Mouse (Mus musculus): Measurements from ENCODE around the gene Bmp2k. TPM values are rescaled to one million over a fixed set of nuclear protein-coding genes. Genes with fewer than 3 reads are reported as not detected.

Gene Bmp2k
- polyA plus RNA-seq, 1 experiment from 2014 or later, result 12.7 TPM

DNA sequence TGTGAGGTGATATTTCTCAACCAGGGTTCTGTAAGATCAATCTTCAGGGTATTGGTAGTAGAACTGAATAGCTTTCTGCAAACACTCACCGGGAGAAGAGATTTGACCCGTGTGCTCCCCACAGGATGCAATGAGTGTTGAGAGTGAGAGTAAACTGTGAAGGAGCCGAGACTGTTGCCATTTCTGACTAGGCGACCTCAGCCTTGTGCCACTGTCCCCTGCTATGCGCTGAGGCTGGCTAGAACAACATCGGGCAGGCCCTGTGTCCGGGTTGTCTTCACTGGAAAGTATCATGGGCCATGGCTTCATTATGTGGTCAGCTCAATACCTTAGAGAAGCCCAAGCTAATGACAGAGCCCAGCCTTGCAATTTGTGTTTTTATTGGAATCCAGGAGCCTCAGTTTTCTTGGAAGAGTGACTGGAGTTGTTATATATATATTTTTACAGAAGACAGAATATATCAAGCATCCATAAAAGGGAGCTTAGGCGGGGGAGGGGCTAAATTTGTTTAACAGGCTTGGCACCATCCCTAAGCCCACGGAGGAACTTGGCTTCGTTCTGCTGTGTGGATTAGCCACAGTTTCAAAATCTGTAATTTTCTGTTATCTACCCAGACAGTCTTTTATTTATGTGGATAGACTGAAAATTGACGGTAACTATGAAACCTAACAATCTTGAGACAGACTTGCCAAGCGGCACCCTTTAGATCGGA, 18.0 kb upstream of the Bmp2k start:
- H3K36me3 ChIP-seq (ENCODE audit: control insufficient read depth, insufficient read depth, low read length), result no peaks in the 10 kb centered on the region
- DNase-seq (ENCODE audit: low spot score), result peak; percentile 77
- peak overlapping the region; percentile 32 for H3K4me2 ChIP-seq (ENCODE audit: low read depth, low read length)
- whole genome bisulfite sequencing, result 44% methylated on average over 13 of the region's 13 CpGs
- H3K27ac ChIP-seq (replicated peaks; ENCODE audit: low read depth, low read length), result no peak overlapping the region
- H3K27me3 ChIP-seq (replicated peaks; ENCODE audit: control insufficient read depth, insufficient read depth, low read length), result no peaks in the 10 kb centered on the region
- no peaks in the 10 kb centered on the region for H3K9me3 ChIP-seq (ENCODE audit: control insufficient read depth, low read length)
- peak; percentile 42; the same call in 1 of the 2 replicates for ATAC-seq (ENCODE audit: low read depth)
- no peak overlapping the region for H3K9ac ChIP-seq (ENCODE audit: low read depth, low read length)
- peaks cover 15% of the 10 kb centered on the region; the same call in 1 of the 2 replicates for H3K4me1 ChIP-seq (ENCODE audit: control insufficient read depth, insufficient read depth, low read length)
- no peak overlapping the region for H3K4me3 ChIP-seq (ENCODE audit: low read depth, low read length)

DNA sequence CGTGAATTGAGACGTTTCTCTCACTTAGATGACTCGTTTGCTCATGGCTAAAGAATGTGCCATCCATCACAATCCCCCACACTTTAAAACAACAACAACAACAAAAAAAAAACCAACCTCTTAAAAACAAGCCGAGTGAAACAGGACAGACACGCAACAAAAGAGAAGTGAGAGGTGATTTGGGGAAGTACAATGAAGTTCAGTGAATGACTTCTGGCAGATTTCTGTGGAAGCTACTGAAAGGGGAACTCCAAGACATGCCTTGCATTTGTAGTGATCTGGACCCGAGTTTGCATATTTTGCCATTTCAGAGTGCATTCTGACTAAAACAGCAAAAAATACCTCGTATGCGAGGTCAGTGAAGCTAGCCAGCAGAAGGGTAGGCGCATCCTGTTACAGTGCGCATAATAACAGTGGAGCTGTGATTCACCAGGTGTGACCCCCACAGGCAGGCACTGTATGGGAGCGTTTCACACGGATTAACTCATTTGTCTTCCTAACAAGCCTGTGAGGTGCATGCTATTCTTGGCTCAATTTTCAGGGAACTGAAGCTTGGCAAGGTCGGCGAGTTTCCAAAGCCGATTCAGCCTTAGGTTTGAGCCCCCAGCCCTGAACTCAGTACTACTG, 17.4 kb upstream of the Bmp2k start:
- no peaks in the 10 kb centered on the region for H3K27me3 ChIP-seq (replicated peaks; ENCODE audit: control insufficient read depth, insufficient read depth, low read length)
- no peaks in the 10 kb centered on the region for H3K9me3 ChIP-seq (ENCODE audit: control insufficient read depth, low read length)
- H3K9ac ChIP-seq (ENCODE audit: low read depth, low read length), result no peak overlapping the region
- H3K4me3 ChIP-seq (ENCODE audit: low read depth, low read length), result no peak overlapping the region
- H3K36me3 ChIP-seq (ENCODE audit: control insufficient read depth, insufficient read depth, low read length), result no peaks in the 10 kb centered on the region
- peak overlapping the region; percentile 39; the same call in 1 of the 2 replicates for H3K27ac ChIP-seq (replicated peaks; ENCODE audit: low read depth, low read length)
- peaks cover 15% of the 10 kb centered on the region; the same call in 1 of the 2 replicates for H3K4me1 ChIP-seq (ENCODE audit: control insufficient read depth, insufficient read depth, low read length)
- DNase-seq (ENCODE audit: low spot score) (peak; percentile 41), ATAC-seq (ENCODE audit: low read depth) (peak; percentile 56; the same call in 1 of the 2 replicates)
- H3K4me2 ChIP-seq (ENCODE audit: low read depth, low read length), result peak overlapping the region; percentile 32
- 21% methylated on average over 15 of the region's 15 CpGs for WGBS

DNA sequence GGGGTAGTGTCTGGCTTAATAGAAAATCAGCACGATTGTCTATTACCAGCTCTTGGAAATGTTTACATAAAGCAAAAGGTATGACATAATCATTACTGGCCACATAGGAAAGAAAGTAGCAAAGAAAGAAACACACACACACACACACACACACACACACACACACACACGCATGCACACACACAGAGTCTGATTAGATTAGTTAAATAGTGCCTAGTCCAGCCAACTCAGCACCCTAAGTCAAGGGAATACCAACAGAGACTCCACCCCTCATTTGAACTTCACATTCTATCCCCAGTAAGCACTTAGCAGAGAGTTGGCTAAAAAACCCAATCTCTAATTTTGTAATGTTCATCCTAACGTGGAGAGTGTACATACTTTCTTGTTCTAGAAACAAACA, 15.5 kb upstream of the Bmp2k start:
- 61% methylated on average over 3 of the region's 3 CpGs for WGBS
- no peak for DNase-seq (ENCODE audit: low spot score)
- ATAC-seq (ENCODE audit: low read depth), result no peak
- no peak overlapping the region for H3K9ac ChIP-seq (ENCODE audit: low read depth, low read length)
- H3K27ac ChIP-seq (replicated peaks; ENCODE audit: low read depth, low read length), result no peak overlapping the region
- no peaks in the 10 kb centered on the region for H3K9me3 ChIP-seq (ENCODE audit: control insufficient read depth, low read length)
- H3K4me3 ChIP-seq (ENCODE audit: low read depth, low read length), result no peak overlapping the region
- peaks cover 15% of the 10 kb centered on the region; the same call in 1 of the 2 replicates for H3K4me1 ChIP-seq (ENCODE audit: control insufficient read depth, insufficient read depth, low read length)
- no peaks in the 10 kb centered on the region for H3K36me3 ChIP-seq (ENCODE audit: control insufficient read depth, insufficient read depth, low read length)
- no peaks in the 10 kb centered on the region for H3K27me3 ChIP-seq (replicated peaks; ENCODE audit: control insufficient read depth, insufficient read depth, low read length)
- no peak overlapping the region for H3K4me2 ChIP-seq (ENCODE audit: low read depth, low read length)

DNA sequence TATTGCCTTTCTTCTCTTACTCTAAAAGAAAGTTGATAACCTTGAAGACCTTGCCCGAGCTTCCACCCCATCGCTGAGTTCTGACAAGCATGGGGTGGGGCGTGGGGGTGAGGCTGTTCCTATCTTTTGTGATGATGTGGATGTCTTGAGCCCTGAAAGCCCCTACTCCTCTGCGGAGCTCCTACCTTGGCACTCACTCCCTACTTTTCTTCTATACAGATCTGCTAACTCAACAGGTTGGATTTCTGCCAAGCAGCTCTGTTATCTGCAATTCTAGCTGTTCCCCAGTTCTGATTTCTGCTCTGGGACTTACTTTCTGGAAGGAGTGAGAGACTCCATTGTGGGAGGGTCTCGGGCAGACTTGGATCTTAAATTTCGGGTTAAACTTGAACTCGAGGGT, 14.3 kb upstream of the Bmp2k start:
- no peaks in the 10 kb centered on the region for H3K36me3 ChIP-seq (ENCODE audit: control insufficient read depth, insufficient read depth, low read length)
- ATAC-seq (ENCODE audit: low read depth), result peak; percentile 74
- H3K4me2 ChIP-seq (ENCODE audit: low read depth, low read length), result no peak overlapping the region
- no peak overlapping the region for H3K4me3 ChIP-seq (ENCODE audit: low read depth, low read length)
- H3K27ac ChIP-seq (replicated peaks; ENCODE audit: low read depth, low read length), result no peak overlapping the region
- 67% methylated on average over 7 of the region's 7 CpGs for WGBS
- DNase-seq (ENCODE audit: low spot score), result peak; percentile 80
- no peaks in the 10 kb centered on the region for H3K27me3 ChIP-seq (replicated peaks; ENCODE audit: control insufficient read depth, insufficient read depth, low read length)
- H3K9ac ChIP-seq (ENCODE audit: low read depth, low read length), result no peak overlapping the region
- H3K4me1 ChIP-seq (ENCODE audit: control insufficient read depth, insufficient read depth, low read length), result peaks cover 15% of the 10 kb centered on the region; the same call in 1 of the 2 replicates
- H3K9me3 ChIP-seq (ENCODE audit: control insufficient read depth, low read length), result no peaks in the 10 kb centered on the region

DNA sequence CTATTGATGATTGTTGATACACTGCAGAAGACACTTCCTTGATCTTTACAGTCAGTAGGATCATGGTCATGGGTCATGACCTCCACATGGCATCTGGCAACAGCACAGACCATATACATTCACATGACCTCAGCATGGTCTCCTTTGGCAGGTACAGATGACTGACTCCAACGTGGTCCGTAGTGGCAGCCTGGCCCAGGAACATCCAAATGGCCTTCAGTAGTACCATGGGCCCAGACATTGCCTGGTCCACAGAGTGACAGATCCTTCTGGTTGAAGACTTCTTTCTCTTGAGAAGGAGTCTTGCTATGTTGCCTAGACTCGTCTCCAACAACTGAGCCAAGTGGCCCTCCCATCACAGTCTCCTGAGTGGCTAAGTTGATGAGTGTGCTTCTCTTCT, 10.6 kb upstream of the Bmp2k start:
- Histone ChIP-seq H3K36me3 (ENCODE audit: control insufficient read depth, insufficient read depth, low read length) (no peaks in the 10 kb centered on the region), H3K4me3 (ENCODE audit: low read depth, low read length) (no peak overlapping the region), H3K4me1 (ENCODE audit: control insufficient read depth, insufficient read depth, low read length) (no peaks in the 10 kb centered on the region; the same call in 1 of the 2 replicates), H3K27ac (replicated peaks; ENCODE audit: low read depth, low read length) (no peak overlapping the region), H3K4me2 (ENCODE audit: low read depth, low read length) (no peak overlapping the region), H3K9ac (ENCODE audit: low read depth, low read length) (no peak overlapping the region), H3K9me3 (ENCODE audit: control insufficient read depth, low read length) (no peaks in the 10 kb centered on the region), H3K27me3 (replicated peaks; ENCODE audit: control insufficient read depth, insufficient read depth, low read length) (no peaks in the 10 kb centered on the region)
- ATAC-seq (ENCODE audit: low read depth) (no peak), DNase-seq (ENCODE audit: low spot score) (no peak)
- 90% methylated on average over 3 of the region's 3 CpGs for WGBS

DNA sequence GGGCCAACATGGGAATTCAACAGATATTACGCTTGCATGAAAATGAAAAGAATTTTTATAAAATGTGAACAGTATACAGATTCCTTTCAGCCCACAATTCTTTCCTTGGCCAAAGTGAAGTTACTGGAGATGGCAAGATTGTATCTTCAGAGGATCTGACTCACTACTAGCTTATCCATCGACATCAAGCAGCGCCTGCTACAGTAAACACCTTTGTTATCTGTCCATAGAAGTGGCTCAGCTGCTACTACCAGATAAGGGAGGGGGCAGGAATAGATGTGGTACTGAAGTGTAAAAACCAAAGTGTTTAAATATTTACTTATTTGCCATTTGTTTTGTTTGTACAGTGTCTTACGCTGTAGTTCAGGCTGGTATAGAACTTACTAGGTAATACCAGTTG, 8.6 kb upstream of the Bmp2k start:
- no peaks in the 10 kb centered on the region for H3K27me3 ChIP-seq (replicated peaks; ENCODE audit: control insufficient read depth, insufficient read depth, low read length)
- no peaks in the 10 kb centered on the region for H3K9me3 ChIP-seq (ENCODE audit: control insufficient read depth, low read length)
- H3K36me3 ChIP-seq (ENCODE audit: control insufficient read depth, insufficient read depth, low read length), result no peaks in the 10 kb centered on the region
- H3K4me2 ChIP-seq (ENCODE audit: low read depth, low read length), result no peak overlapping the region
- H3K4me1 ChIP-seq (ENCODE audit: control insufficient read depth, insufficient read depth, low read length), result no peaks in the 10 kb centered on the region
- ATAC-seq (ENCODE audit: low read depth) (no peak), DNase-seq (ENCODE audit: low spot score) (no peak)
- no peak overlapping the region for H3K9ac ChIP-seq (ENCODE audit: low read depth, low read length)
- H3K4me3 ChIP-seq (ENCODE audit: low read depth, low read length), result no peak overlapping the region
- H3K27ac ChIP-seq (replicated peaks; ENCODE audit: low read depth, low read length), result no peak overlapping the region
- 89% methylated on average over 4 of the region's 4 CpGs for WGBS

DNA sequence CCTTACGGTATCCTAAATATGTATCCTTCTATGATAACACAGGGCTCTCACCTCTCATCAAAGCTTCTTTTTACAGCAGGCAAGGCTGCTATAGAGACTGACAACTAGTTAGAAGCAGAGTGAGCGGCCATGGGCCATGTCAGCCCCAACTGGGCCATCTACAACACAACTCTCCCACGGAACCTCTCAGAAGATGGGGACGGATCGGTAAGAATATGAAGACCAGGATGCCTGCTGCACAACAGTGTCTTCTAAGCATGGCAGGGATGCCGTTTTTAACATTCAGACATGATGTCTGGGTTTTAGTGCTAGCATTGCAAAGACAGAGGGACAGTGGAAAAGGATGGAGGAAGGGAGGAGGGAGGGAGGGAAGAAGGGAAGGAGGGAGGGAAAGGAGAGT, 6.3 kb upstream of the Bmp2k start:
- Histone ChIP-seq H3K9me3 (ENCODE audit: control insufficient read depth, low read length) (no peaks in the 10 kb centered on the region), H3K9ac (ENCODE audit: low read depth, low read length) (no peak overlapping the region), H3K4me1 (ENCODE audit: control insufficient read depth, insufficient read depth, low read length) (no peaks in the 10 kb centered on the region), H3K27ac (replicated peaks; ENCODE audit: low read depth, low read length) (no peak overlapping the region), H3K4me2 (ENCODE audit: low read depth, low read length) (no peak overlapping the region), H3K27me3 (replicated peaks; ENCODE audit: control insufficient read depth, insufficient read depth, low read length) (no peaks in the 10 kb centered on the region), H3K36me3 (ENCODE audit: control insufficient read depth, insufficient read depth, low read length) (no peaks in the 10 kb centered on the region), H3K4me3 (ENCODE audit: low read depth, low read length) (no peak overlapping the region)
- ATAC-seq (ENCODE audit: low read depth), result no peak
- DNase-seq (ENCODE audit: low spot score), result no peak
- 93% methylated on average over 6 of the region's 6 CpGs for WGBS

DNA sequence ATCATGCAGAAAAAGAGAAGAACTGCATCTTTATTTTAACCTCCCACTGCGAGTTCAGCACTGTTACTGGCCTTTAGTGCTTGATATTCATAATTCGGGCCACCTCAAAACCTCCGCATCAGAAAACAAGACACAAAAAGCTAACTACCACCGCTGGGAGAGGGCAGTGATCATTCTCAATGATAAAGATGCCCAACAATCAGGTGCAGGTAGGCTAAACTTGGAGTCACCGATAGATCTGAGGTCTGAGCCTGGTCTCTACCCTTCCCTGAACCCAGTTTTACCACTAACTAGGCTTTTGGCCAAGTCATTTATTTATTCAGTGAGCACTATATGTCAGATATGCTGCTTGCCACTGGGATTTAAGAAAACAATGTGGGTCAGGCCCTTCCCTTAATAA, 4.8 kb upstream of the Bmp2k start:
- WGBS, result 86% methylated on average over 5 of the region's 5 CpGs
- no peak overlapping the region for H3K9ac ChIP-seq (ENCODE audit: low read depth, low read length)
- H3K36me3 ChIP-seq (ENCODE audit: control insufficient read depth, insufficient read depth, low read length), result no peaks in the 10 kb centered on the region
- H3K4me1 ChIP-seq (ENCODE audit: control insufficient read depth, insufficient read depth, low read length), result 0 out of 2 replicates have a peak, but pooled peaks cover 3% of the 10 kb centered on the region
- H3K27ac ChIP-seq (replicated peaks; ENCODE audit: low read depth, low read length), result no peak overlapping the region
- H3K4me3 ChIP-seq (ENCODE audit: low read depth, low read length), result no peak overlapping the region
- no peaks in the 10 kb centered on the region for H3K27me3 ChIP-seq (replicated peaks; ENCODE audit: control insufficient read depth, insufficient read depth, low read length)
- no peaks in the 10 kb centered on the region for H3K9me3 ChIP-seq (ENCODE audit: control insufficient read depth, low read length)
- DNase-seq (ENCODE audit: low spot score) (no peak), ATAC-seq (ENCODE audit: low read depth) (no peak)
- no peak overlapping the region for H3K4me2 ChIP-seq (ENCODE audit: low read depth, low read length)
